Mouse (Mus musculus) testis, adult 2 months (tissue): ENCODE results near the gene Ldhd. TPM values are rescaled to one million over a fixed set of nuclear protein-coding genes. Genes with fewer than 3 reads are reported as not detected.

Experiments used
- H3K27ac ChIP-seq: fragments of 200-500 bp; 2 replicates; pipeline ENCODE4 v1.5.1; 2012; ENCODE audit warnings: low read depth, low read length; ENCODE audit not compliant: control insufficient read depth, insufficient read depth
- H3K27me3 ChIP-seq: fragments of 200-500 bp; 2 replicates; pipeline ENCODE4 v1.6.1; 2012; ENCODE audit warnings: mild to moderate bottlenecking, low read length, moderate library complexity; ENCODE audit not compliant: control insufficient read depth, insufficient read depth
- H3K36me3 ChIP-seq: fragments of 200-500 bp; 2 replicates; pipeline ENCODE4 v1.6.1; 2012; ENCODE audit warnings: mild to moderate bottlenecking, low read length; ENCODE audit not compliant: control insufficient read depth, insufficient read depth
- H3K4me1 ChIP-seq: fragments of 200-500 bp; 2 replicates; pipeline ENCODE4 v1.6.1; 2012; ENCODE audit warnings: low read length; ENCODE audit not compliant: control insufficient read depth, insufficient read depth
- H3K4me3 ChIP-seq: fragments of 200-500 bp; 2 replicates; pipeline ENCODE4 v1.5.1; 2012; ENCODE audit warnings: low read depth, mild to moderate bottlenecking, low read length, moderate library complexity, mixed read lengths; ENCODE audit not compliant: control insufficient read depth
- CTCF ChIP-seq: fragments of 200-500 bp; IDR thresholded peaks from 2 replicates; pipeline ENCODE4 v1.5.1; 2012; ENCODE audit warnings: low read depth, mild to moderate bottlenecking, inconsistent platforms, low read length, moderate library complexity; ENCODE audit not compliant: control insufficient read depth, insufficient read depth, insufficient replicate concordance
- POLR2A ChIP-seq: fragments of 200-500 bp; IDR thresholded peaks from 2 replicates; pipeline ENCODE4 v1.6.1; 2012; ENCODE audit warnings: low read depth, mild to moderate bottlenecking, inconsistent platforms, low read length, moderate library complexity; ENCODE audit not compliant: control insufficient read depth
- polyA plus RNA-seq: library from polyadenylated mRNA; depleted of rRNA; stranded (reverse); fragments of >200 nt; gene quantifications from 2 replicates; pipeline ENCODE4 v1.2.3, GENCODE M21; 2012

The Ldhd gene
- polyA plus RNA-seq, 1 experiment: 6.5 TPM

- Histone ChIP-seq H3K36me3 (no peaks in the 10 kb centered on the region), H3K27ac (no peak overlapping the region), H3K4me1 (peaks cover 2% of the 10 kb centered on the region; the same call in 1 of the 2 replicates), H3K27me3 (no peaks in the 10 kb centered on the region), H3K4me3 (no peak overlapping the region)
- no peak for TF ChIP-seq POLR2A
- TF ChIP-seq CTCF: no peak
Measured at GRCm38 (mm10) chr8:111584946-111585345, 45.2 kb downstream of the Ldhd start.

DNA sequence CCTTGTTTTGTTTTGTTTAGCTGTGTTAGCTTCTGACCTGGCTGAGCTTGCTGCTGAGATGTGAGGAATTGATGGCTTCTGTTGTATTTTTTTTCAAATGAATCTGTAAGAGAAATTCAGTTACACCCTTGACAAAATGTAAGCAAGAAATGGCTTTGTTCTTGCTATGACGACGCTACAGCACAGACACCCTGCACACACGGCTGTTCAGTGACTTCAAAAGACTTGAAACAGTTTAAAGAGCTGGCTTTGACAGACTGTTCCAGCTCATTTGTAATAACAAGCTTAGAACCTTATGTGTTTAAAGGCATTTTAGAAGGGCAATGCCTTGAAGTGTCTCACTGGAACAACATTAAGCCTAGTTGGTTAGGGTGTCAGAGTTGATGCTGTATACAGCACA is 47.8 kb downstream of the Ldhd start:
- H3K27ac ChIP-seq: peak overlapping the region; percentile 29
- H3K36me3 ChIP-seq: no peaks in the 10 kb centered on the region
- peaks cover 2% of the 10 kb centered on the region; the same call in 1 of the 2 replicates for H3K4me1 ChIP-seq
- TF ChIP-seq POLR2A: no peak
- no peak for TF ChIP-seq CTCF
- H3K4me3 ChIP-seq: peak overlapping the region; percentile 21; the same call in 1 of the 2 replicates
- H3K27me3 ChIP-seq: no peaks in the 10 kb centered on the region

DNA sequence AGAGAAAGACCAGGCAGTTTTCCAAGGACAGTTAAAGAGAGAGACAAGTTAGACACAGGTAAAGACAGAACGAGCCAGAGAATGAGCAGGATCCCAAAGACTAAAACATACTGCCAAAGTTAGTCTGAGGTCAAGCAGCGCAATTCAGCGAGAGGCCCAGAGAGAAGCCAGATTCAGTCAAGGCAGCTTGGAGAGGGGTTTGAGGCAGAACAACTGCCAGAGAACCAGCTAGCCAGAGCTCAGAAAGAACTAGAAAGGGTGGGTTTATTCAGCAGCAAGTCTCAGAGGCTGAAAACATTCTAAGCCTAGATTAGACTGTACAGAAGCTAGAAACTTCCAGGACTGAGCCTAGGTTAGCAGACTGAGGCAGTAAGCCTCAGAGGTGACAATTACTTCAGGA is 49.9 kb downstream of the Ldhd start:
- H3K4me1 ChIP-seq: peaks cover 2% of the 10 kb centered on the region; the same call in 1 of the 2 replicates
- TF ChIP-seq CTCF (no peak), POLR2A (no peak)
- H3K4me3 ChIP-seq: no peak overlapping the region
- H3K36me3 ChIP-seq: no peaks in the 10 kb centered on the region
- peak overlapping the region; percentile 52 for H3K27ac ChIP-seq
- H3K27me3 ChIP-seq: no peaks in the 10 kb centered on the region

DNA sequence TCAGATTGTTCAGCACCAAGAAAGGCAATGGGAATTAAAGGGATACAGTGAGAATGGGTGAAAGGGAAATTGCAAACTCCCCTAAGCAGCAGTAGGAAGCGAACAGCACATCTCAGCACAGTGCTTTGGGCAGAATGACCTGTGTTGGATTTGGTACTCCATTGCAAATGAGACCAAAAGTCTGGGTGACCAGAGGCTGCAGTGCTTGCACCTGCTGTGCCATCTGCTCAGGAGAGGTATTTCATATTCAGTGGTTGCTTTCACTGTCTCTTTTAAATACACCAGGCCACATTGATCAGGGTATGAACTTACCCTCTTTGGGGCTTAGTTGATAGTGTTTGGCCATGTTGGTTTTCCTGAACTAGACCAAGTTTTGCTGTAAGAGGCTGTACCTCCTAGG is 50.9 kb downstream of the Ldhd start:
- no peak overlapping the region for H3K27ac ChIP-seq
- peaks cover 5% of the 10 kb centered on the region for H3K4me1 ChIP-seq
- H3K27me3 ChIP-seq: no peaks in the 10 kb centered on the region
- TF ChIP-seq CTCF: no peak
- TF ChIP-seq POLR2A: no peak
- no peak overlapping the region for H3K4me3 ChIP-seq
- H3K36me3 ChIP-seq: no peaks in the 10 kb centered on the region

DNA sequence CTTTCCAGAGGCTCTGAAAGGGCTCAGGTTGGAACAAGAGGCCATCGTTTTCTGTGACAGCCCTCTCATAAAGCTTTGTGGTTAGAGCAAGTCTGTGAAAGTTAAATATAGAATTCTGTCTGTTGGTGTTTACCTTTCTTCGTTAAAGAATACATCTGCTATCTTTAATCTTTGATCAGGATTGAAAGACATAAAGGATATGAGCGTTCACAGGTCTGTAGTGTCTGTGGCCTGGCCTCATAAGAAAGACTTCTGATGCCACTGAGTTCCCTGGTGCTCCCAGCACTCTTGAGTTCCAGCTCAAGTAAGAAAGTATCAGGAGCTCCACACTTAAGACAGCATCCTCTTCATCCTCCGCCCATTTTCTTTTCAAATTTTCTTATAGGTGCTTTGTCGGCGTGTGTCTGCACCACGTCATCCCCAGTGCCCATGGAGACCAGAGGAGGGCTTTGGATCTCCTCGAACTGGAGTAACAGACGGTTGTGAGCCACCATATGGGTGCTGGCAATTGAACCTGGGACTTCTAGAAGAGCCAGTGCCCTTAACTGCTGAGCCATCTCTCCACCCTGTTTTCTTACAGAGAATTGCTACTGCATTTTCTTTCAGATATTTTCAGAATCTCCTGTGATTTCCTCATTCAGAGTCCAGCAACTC is 52.2 kb downstream of the Ldhd start:
- Histone ChIP-seq H3K4me3 (no peak overlapping the region; the same call in 1 of the 2 replicates), H3K36me3 (no peaks in the 10 kb centered on the region), H3K27me3 (no peaks in the 10 kb centered on the region), H3K4me1 (peaks cover 9% of the 10 kb centered on the region), H3K27ac (no peak overlapping the region)
- TF ChIP-seq POLR2A (no peak), CTCF (no peak)

- no peaks in the 10 kb centered on the region for H3K36me3 ChIP-seq
- peak overlapping the region; percentile 42 for H3K4me3 ChIP-seq
- no peak overlapping the region for H3K27ac ChIP-seq
- no peak for TF ChIP-seq CTCF
- no peak for TF ChIP-seq POLR2A
- H3K27me3 ChIP-seq: no peaks in the 10 kb centered on the region
- H3K4me1 ChIP-seq: peaks cover 12% of the 10 kb centered on the region
Measured at GRCm38 (mm10) chr8:111576501-111576900, 53.7 kb downstream of the Ldhd start.

DNA sequence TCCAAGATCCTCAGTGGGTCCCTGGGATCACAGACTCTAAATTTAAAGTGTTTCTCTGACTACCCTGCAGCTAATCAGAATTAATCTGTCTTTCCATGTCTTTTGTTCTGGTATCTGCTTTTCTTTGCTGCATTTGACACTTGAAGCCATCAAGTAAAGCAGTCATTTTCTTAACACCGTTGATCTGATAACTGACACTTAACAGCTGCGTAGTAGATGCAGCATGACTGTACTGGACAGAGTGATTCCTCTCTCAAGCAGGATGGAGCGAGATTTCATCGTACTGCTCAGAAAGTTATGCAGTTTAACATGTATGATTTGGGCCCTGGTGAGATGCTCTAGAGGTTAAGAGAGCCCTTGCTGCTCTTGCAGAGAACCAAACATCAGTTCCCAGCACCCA is 54.7 kb downstream of the Ldhd start:
- Histone ChIP-seq H3K4me1 (peaks cover 12% of the 10 kb centered on the region), H3K27me3 (no peaks in the 10 kb centered on the region), H3K4me3 (peak overlapping the region; percentile 3; the same call in 1 of the 2 replicates), H3K36me3 (no peaks in the 10 kb centered on the region), H3K27ac (no peak overlapping the region)
- no peak for TF ChIP-seq POLR2A
- TF ChIP-seq CTCF: no peak
